Mouse (Mus musculus) kidney, adult 9 months (tissue): Measurements from ENCODE around the gene Brd2.

Experiments
- DNase-seq: peaks from one replicate; pipeline ENCODE4 v3.0.0; 2022

Gene Brd2

GRCm38 (mm10) chr17:34131911-34132310, 9.5 kb upstream of the Brd2 start:
- no peak for DNase-seq

DNA sequence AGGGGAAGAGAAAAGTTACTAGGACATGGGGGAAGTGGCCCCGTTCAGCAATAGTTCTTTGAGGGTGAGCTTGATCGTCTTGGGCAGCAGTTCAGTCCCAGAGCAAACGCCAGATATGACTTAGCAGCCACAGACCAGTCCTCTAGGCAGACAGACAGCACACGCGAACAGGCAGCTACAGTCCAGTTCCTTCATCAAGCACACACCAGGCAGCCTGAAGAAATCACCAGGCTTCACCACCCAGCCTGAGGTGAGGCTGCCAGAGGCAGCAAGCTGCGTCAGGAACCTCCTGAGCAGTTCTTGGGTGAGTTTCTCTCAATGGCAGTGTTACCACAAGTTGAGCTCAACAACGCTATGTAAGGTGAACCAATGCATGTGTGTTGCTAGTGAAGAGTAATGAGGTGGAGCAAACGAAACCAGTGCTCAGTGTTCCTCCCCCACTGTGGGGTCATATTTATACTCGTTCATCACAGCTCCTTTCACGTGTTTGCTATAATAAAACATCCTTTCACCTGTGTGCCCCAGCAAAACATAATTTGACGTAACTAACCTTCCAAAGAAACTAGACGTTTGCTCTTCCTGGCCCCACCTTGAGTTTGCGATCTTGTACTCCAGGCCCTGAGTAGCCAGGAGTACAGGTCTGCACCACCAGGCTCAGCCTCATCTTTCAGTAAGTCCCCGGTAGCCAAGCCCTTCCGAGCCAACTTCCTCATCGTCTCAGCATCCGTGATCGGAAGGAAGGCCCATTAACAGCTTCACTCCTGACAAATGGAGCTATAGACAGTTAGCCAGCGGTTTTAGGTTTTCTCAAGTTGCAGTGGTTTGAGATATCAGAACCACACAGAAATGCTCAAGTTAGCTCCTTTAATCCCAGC, 7.9 kb upstream of the Brd2 start:
- no peak for DNase-seq

- DNase-seq: no peak
These were observed 6.7 kb upstream of the Brd2 start for GRCm38 (mm10) chr17:34128944-34129791.

DNA sequence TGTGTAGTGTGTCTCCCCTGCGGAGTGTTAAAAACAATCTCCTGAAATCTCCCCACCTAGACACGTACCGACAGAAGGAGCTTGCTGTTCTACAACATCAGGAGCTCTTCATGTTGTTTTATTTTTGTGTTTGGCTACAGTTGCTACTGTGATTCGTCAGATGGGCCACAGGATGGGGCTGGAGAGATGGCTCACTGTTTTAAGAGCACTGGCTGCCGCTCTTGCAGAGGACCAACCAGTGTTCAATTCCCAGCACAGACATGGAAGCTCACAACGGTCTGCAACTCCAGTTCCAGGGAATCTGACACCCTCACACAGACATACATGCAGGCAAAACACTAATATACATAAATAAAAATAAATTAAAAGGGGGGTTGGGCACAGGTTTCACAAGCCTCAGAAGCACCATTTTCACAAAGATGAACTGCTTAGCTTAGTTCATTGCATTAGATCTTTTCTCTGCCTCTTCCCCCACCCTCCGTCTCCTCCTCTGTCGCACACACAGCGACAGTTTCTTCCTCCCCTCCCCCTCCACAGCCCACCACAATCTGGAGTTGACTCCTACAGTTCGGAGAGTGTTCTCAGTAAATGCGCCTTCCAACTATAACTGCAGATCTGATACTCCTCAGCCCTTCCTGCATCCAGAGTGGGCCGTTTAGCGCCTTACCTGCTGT, 6.0 kb upstream of the Brd2 start:
- no peak for DNase-seq

- peak; percentile 82 for DNase-seq
These were observed 5.0 kb upstream of the Brd2 start for GRCm38 (mm10) chr17:34127475-34127874.

GRCm38 (mm10) chr17:34126826-34127420, 4.5 kb upstream of the Brd2 start:
- DNase-seq: peak; percentile 34

DNA sequence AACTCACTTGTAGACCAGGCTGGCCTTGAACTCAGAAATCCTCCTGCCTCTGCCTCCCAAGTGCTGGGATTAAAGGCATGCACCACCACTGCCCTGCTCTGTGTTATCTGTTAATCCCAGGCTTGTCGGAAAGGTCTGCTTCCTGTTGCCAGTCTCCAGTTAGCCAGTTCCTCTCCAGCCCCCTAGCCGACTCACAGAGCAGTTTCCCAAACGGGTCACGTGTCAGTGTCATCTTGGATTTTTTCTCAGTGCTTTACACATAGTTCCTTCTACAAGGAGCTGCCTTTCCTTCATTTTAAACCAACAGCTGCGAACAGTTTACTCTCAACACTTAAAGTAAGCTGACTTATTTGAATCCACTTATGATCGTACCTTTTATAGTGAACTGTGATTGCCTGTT, 2.2 kb upstream of the Brd2 start:
- no peak for DNase-seq

DNA sequence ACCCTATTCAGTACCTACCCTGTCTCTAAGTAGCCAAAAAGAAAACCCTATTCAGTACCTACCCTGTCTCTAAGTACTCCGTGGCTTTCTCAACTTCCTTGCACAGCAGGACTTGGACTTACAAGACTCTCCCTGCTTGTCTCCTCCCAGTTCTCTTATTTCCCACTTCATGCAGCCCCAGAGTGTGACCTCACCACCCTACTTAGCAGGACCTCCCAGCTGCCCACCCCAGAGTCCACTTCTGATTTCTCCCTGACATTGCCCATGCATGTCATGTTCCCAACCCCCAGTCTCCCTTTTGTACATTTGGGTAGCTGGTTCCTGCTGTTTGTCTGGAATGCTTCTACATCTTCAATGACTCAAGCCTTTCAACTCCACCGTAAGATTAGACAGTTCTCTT, 1.1 kb upstream of the Brd2 start:
- DNase-seq: peak; percentile 45

DNA sequence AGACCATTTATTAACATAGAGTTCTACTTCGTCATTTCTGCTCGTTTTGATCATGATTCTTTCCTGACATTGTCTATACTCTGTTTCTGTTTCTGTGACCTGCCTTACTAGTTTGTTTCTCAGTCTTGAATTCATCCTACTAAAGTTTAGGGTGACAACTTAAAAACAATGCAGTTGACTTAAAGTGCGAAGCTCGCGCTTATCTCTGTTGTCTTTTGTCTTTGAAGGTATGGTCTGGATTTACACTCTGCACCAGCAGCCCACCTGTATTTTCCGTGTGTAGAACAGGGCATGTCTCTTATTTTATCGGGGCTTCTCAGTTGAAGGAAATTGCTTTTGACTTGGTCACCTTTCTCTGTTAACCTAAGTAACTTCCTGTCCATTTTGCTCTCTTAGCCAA, 677 bp upstream of the Brd2 start:
- DNase-seq: no peak

DNA sequence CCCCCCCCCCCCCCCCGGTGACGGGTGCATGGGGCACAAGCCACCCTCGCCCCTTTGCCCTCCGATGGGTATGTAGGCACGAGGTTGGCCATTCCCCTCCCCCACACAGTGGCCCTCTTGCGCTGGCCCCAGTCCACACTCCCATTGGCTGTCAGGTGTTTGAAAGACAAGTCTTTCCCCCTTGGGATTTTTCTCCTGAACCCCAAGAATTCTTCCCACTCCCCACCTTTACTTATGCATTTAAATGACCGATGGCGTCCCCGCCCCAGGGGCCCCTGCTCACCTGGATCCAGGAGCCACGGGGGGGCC, 601 bp downstream of the Brd2 start:
- peak; percentile 88 for DNase-seq

DNA sequence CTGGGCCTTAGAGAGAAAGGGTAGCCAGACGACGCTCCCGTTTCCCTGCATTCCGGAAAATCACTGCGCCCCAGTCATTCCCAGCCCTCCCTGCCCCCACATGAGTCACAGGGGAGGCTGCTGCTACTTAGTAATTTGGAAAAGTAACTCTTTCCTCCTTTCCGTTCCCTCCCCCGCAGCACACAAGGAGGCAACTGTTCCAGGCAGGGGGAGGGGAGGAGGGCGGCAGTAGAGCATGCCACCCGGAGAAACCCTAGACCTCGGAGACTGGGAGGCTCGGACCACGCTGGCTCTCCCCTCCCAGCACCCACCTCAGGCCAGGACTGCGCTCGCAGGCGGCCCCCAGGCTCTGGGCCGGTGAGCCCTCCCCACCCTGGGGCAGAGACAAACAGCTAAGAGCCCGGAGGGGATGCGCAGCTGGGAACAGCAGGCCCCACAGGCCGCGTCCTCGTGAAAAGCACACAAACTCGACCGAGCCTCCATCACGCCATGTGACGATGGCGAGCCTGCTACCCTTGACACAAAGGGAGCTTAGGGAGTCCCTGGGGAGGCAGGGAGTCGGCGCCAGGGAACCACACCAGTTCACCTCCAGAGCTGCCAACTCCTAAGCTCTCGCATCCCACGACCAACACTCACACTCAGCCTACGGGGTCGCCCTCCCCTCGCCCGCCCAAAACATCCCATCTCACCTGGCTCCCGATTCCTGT, 1.1 kb downstream of the Brd2 start:
- DNase-seq: peak; percentile 93

GRCm38 (mm10) chr17:34120814-34121171, 1.6 kb downstream of the Brd2 start:
- peak; percentile 93 for DNase-seq

- DNase-seq: peak; percentile 89
These were observed 2.2 kb downstream of the Brd2 start for GRCm38 (mm10) chr17:34120180-34120723.

GRCm38 (mm10) chr17:34119249-34120179, 2.9 kb downstream of the Brd2 start, which contains the start of gene H2-DMa:
TSS of gene H2-DMa (plus strand) at chr17:34119541.
- DNase-seq: peak; percentile 99

GRCm38 (mm10) chr17:34118873-34119248, 3.6 kb downstream of the Brd2 start:
- no peak for DNase-seq

DNA sequence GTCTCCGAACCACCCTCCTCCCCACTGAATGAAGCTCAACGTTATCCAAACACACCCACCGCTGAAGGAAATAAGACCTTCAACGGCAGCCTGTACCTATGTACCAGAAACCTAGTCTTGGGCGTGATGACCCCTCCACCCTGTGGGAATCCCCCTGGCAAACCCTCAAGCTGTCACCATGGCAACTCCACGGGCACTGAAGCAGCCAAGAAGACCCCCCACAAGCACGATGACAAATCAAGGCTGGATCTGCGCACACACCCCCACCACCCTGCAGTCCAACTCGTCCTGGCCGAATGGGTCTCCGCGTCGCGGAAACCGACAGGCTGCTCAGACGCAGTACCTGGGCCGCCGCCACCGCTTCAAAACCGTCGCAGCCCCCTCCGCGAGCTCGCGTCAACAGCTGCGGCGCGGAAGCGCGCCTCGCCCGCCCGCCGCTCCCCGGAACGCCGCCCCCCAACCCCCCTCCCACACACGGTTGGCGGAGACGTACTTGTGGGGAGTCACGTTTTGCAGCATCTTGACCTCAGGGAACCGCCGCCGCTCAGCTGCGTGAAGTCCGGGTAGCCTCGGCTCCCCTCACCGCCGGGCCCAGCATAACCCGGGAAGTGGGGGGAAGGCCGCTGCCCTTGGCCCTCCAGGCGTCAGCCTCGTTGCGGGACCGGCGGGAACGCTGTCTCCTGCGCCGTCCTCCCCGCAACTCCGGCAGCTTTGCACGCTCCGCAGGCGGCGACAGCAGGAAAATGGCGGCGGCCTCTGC, 4.1 kb downstream of the Brd2 start:
- DNase-seq: peak; percentile 52

DNA sequence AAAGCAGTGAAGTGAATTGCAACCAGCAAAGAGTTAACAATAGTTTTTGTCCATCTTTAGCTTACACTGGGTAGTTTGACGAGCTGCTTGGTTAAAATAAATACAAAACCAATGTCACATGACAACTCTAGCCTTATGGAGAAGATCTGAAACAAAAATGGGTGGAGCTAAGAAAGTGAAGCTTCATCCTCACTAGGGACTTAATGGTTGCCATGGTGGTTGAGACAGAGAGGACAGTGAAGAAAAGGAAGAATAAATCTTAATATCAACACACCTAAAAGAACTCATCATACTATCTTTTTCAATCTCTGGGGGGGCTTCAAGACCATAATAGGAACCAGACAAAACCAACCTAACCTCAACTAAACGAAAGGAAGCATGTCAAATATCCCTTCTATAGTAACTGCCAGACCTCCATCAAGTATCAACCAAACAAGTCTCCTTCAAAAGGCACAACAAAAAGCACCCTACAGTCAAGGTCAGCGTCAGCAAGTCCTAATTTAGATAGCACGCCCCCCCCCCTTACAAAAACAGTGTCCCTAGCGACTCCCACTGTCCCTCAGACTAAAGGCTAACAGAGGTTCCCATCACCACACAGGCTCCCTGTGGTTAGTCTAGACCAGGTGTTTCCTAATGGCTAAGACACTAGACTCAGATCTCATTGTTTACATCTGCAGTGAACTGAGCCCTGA, 4.9 kb downstream of the Brd2 start:
- DNase-seq: peak; percentile 46

DNA sequence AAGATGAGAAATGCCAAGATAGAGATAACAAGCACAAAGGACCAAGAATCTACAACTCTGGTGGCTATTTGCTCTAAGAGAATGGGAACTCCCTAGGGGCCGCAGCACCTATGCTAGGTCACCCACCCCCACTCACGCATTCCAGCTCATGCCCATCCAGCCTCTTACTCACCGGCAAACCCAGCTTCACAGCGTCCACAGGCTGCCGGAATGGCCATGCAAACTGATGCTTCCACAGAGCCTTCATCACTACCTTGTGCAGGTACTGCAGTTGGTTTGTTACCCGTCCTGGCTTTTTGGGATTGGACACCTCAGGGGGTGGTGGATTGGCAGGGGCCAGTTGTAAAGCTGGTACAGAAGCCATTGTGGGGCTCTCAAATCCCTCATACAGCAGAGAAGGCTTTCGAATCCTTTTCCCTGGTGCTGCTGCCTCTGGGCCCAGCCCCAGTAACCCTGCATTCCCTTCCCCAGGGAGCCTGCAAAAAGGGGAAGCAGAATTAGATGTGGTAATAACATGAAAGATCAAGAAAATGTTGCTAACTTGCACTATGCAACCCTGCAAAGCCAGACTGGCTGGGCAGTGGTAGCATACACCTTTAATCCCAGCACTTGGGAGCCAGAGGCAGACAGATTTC, 5.6 kb downstream of the Brd2 start:
- no peak for DNase-seq

DNA sequence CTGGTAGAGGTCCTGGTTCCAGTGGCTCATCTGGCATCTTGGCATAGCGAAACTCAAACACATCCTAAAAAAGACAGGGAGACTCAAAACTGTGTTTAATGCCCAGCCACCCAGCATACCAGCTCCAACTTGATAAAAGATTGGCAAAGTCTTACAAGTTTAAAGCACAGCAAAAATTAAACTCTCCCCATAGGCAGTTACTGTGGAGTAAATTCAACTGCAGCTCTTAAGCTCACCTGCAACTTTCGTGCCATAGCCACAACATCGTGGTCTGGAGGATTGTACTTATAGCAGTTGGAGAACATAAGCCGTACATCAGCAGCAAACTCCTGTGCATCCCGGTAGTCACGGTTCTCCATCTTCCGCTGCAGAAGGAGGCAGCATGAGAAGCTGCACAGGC, 8.3 kb downstream of the Brd2 start:
- DNase-seq: no peak
